Mouse (Mus musculus) E14TG2a.4 (cell line): ENCODE measurements around the gene Pfn1.

Experiments used
- CTCF ChIP-seq: conservative IDR thresholded peaks from 2 replicates; pipeline ENCODE4 v1.5.1; 2014; ENCODE audit warnings: low read length
- NANOG ChIP-seq: IDR thresholded peaks from 2 replicates; pipeline ENCODE4 v1.6.1; 2014; ENCODE audit warnings: borderline replicate concordance, low read length, mixed read lengths
- POU5F1 ChIP-seq: IDR thresholded peaks from 2 replicates; pipeline ENCODE4 v1.6.1; 2014; ENCODE audit warnings: low read length, borderline replicate concordance

DNA sequence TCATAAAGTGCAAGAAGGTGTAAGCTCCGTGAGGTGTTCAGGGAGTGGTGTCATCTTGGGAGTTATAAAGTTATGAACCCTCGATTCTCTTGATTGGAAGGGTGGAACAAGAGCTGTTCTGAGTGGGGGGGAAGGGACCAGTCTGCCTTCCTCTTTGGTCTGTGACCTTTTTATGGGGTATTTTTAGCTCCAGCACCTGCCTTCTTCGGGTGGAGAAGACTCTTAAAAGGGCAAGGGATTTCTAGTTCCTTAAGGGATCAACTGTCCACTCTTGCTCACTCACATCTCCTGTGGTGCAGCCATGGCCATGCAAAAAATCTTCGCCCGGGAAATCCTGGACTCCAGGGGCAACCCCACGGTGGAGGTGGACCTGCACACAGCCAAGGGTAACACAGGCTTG, 3.1 kb upstream of the Pfn1 start:
- TF ChIP-seq CTCF, result no peak
- no peak for TF ChIP-seq NANOG
- TF ChIP-seq POU5F1, result no peak
